ENCODE assay signal across 10 mouse cellular contexts in genomic region chr4:148723934-148724719, GRCm38 (mm10).
A peak's percentile ranks its signal among the peaks of the same experiment; 100 is the strongest.
DNase-seq lines count a peak whose midpoint lies in the region; ATAC-seq and TF ChIP-seq lines count a peak whose summit lies in the region.
"Had no signal": no experiment of that assay in that cellular context is flagged by ENCODE, and none has a peak within 500 bp of the region (broad histone marks: within the 10 kb centered on the region; RNA-seq: fewer than 3 reads in every experiment).

No protein-coding gene starts in this region.

- H3K9me3 ChIP-seq in neural tube, embryonic 11.5 days (ENCODE audit: control insufficient read depth, low read length), result no peaks in the 10 kb centered on the region
- no peaks in the 10 kb centered on the region for H3K9me3 ChIP-seq in forebrain, embryonic 16.5 days (ENCODE audit: control insufficient read depth, low read length)
- H3K9me3 ChIP-seq in liver, embryonic 14.5 days (ENCODE audit: control insufficient read depth, low read length), result no peaks in the 10 kb centered on the region

- TF ChIP-seq CTCF in liver, embryonic 14.5 days (IDR thresholded peaks at IDR 0.05; ENCODE audit: low read depth), result no peak

- peak; percentile 65 for DNase-seq in neural tube, embryonic 11.5 days (ENCODE audit: low spot score)
- no peak for DNase-seq in neural tube, embryonic 10.5 days (ENCODE audit: extremely low spot score, low spot score)
- no peak for DNase-seq in liver, embryonic 14.5 days (ENCODE audit: low read depth in 3 of 3, low spot score in 3 of 3)
- no peak for DNase-seq in left cerebral cortex, postnatal 36 days (ENCODE audit: low spot score in 2 of 2)
- no peak for DNase-seq in layer of hippocampus, adult 8-10 months (ENCODE audit: low spot score in 2 of 2)
- no peak for DNase-seq in spleen, postnatal 36 days (ENCODE audit: low spot score in 2 of 2)
- DNase-seq: cerebellum, postnatal 36 days; kidney, postnatal 36 days; thymus, adult 2 months had no signal

- H3K27me3 ChIP-seq in neural tube, embryonic 11.5 days (ENCODE audit: control insufficient read depth, insufficient read depth, low read length), result no peaks in the 10 kb centered on the region
- no peaks in the 10 kb centered on the region; the same call in 1 of the 2 replicates for H3K27me3 ChIP-seq in forebrain, embryonic 16.5 days (replicated peaks; ENCODE audit: control insufficient read depth, insufficient read depth, low read length)
- peaks cover 6% of the 10 kb centered on the region for H3K27me3 ChIP-seq in liver, embryonic 14.5 days (ENCODE audit: control insufficient read depth, insufficient read depth, low read length)

- peak overlapping the region; percentile 51 for H3K4me2 ChIP-seq in neural tube, embryonic 11.5 days (ENCODE audit: low read depth)
- peak overlapping the region; percentile 54 for H3K4me2 ChIP-seq in forebrain, embryonic 16.5 days (ENCODE audit: low read length)
- peak overlapping the region; percentile 37 for H3K4me2 ChIP-seq in liver, embryonic 14.5 days (ENCODE audit: low read depth)

- H3K27ac ChIP-seq in neural tube, embryonic 11.5 days (ENCODE audit: low read depth, low read length), result no peak overlapping the region
- H3K27ac ChIP-seq in forebrain, embryonic 16.5 days (ENCODE audit: low read length), result no peak overlapping the region
- H3K27ac ChIP-seq in liver, embryonic 14.5 days, result no peak overlapping the region

- peak; percentile 62; the same call in 1 of the 2 replicates for ATAC-seq in neural tube, embryonic 11.5 days (ENCODE audit: insufficient read depth, low FRiP score, low TSS enrichment)
- ATAC-seq in forebrain, embryonic 16.5 days, result no peak
- no peak for ATAC-seq in liver, embryonic 14.5 days (ENCODE audit: insufficient read depth)

- no peaks in the 10 kb centered on the region for H3K4me1 ChIP-seq in neural tube, embryonic 11.5 days (ENCODE audit: control insufficient read depth, insufficient read depth, low read length)
- peaks cover 11% of the 10 kb centered on the region for H3K4me1 ChIP-seq in forebrain, embryonic 16.5 days (replicated peaks; ENCODE audit: control insufficient read depth, insufficient read depth, low read length)
- no peaks in the 10 kb centered on the region for H3K4me1 ChIP-seq in liver, embryonic 14.5 days (replicated peaks; ENCODE audit: control insufficient read depth in 2 of 2, insufficient read depth in 2 of 2, low read length in 1 of 2)

- peak overlapping the region; percentile 20; the same call in 1 of the 2 replicates for H3K4me3 ChIP-seq in neural tube, embryonic 11.5 days (ENCODE audit: low read depth, low read length)
- peak overlapping the region; percentile 30 for H3K4me3 ChIP-seq in forebrain, embryonic 16.5 days (replicated peaks; ENCODE audit: low read length)
- H3K4me3 ChIP-seq in liver, embryonic 14.5 days (ENCODE audit: insufficient read depth in 1 of 2, low read depth in 2 of 2, low read length in 2 of 2), result peak overlapping the region in 1 of 2 experiments; percentile 21; a peak in 1 of 4 replicates

- no peaks in the 10 kb centered on the region for H3K36me3 ChIP-seq in neural tube, embryonic 11.5 days (ENCODE audit: control insufficient read depth, insufficient read depth, low read length)
- no peaks in the 10 kb centered on the region for H3K36me3 ChIP-seq in forebrain, embryonic 16.5 days (ENCODE audit: control insufficient read depth, insufficient read depth)
- H3K36me3 ChIP-seq in liver, embryonic 14.5 days (replicated peaks; ENCODE audit: control insufficient read depth, insufficient read depth, low read depth), result no peaks in the 10 kb centered on the region

- 4% methylated on average over 31 of the region's 39 CpGs for WGBS in neural tube, embryonic 11.5 days
- 4% methylated on average over 38 of the region's 39 CpGs for WGBS in forebrain, embryonic 16.5 days
- 5% methylated on average over 37 of the region's 39 CpGs for WGBS in liver, embryonic 14.5 days (ENCODE audit: insufficient replicate concordance)

- intact Hi-C loops in left cerebral cortex, postnatal 36 days (cut with DNase I), result no loop called here

- no peak for TF ChIP-seq EP300 in liver, embryonic 14.5 days (IDR thresholded peaks at IDR 0.05; ENCODE audit: low read depth)

- H3K9ac ChIP-seq in neural tube, embryonic 11.5 days (ENCODE audit: low read length), result peak overlapping the region; percentile 38; the same call in 1 of the 2 replicates
- H3K9ac ChIP-seq in forebrain, embryonic 16.5 days (replicated peaks; ENCODE audit: low read depth, low read length), result peak overlapping the region; percentile 47
- no peak overlapping the region for H3K9ac ChIP-seq in liver, embryonic 14.5 days (replicated peaks)
